Mouse (Mus musculus): ENCODE results near the gene Slx1b. TPM values are rescaled to one million over a fixed set of nuclear protein-coding genes. Genes with fewer than 3 reads are reported as not detected.
"Not testable (repeated sequence)": the region's sequence is repeated elsewhere in the genome, so short reads cannot be mapped to it uniquely, and the experiment has no call there.

The Slx1b gene
- polyA plus RNA-seq (2012; rRNA removed), result 13.2 and 19.5 TPM in 2 replicates

DNA sequence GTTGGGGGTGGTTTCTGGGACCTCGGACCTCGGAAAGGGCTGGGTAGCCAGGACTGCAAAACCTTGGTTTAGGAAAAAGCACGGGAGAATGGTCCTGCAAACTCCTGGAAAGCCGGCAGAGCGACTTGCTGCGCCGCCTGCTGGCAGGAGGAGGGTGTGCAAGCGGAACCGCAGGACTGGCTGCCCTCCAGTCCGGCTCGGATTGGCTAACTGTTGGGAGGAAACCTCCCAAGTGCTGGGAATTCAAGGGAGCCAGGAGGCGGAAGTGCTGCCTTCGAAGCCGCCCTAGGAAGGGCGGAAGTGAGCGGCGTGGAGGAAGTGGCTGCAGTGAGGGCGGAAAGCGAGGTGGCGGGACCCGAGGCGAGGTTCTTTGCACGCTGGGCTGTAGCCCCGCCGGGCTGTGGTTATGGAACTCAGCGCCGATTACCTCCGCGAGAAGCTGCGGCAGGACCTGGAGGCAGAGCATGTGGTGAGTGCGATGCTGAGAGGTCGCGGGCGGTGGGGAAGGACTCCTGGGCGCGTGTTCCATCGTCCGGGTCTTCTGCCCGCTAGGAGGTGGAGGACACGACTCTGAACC is at the start of gene Slx1b:
TSS of gene Slx1b (minus strand) at position 154 of the 577 bp plus-strand sequence.
- Histone ChIP-seq H3K27me3 (ENCODE audit: control insufficient read depth, insufficient read depth, low read length) (no peaks in the 10 kb centered on the region), H3K4me3 (ENCODE audit: extremely low read depth, insufficient read depth, insufficient read length) (peak within 1 kb of the TSS; percentile 93), H3K27ac (ENCODE audit: insufficient read depth, low read length) (peak within 1 kb of the TSS; percentile 97), H3K4me1 (ENCODE audit: control insufficient read depth, insufficient read depth, insufficient read length) (peaks cover 12% of the 10 kb centered on the region), H3K36me3 (ENCODE audit: control insufficient read depth, insufficient read depth, low read length) (peaks cover 25% of the 10 kb centered on the region)
- WGBS, result 1% methylated on average over 40 of the region's 40 CpGs
- TF ChIP-seq CTCF (IDR thresholded peaks at IDR 0.05; ENCODE audit: extremely low read depth, insufficient read depth, insufficient read length, insufficient replicate concordance) (peak; percentile 89), POLR2A (IDR thresholded peaks at IDR 0.05; ENCODE audit: low read depth, low read length) (peak; percentile 6; the same call in 1 of the 2 replicates)
- DNase-seq (ENCODE audit: low read depth in 1 of 2, low spot score in 2 of 2), result peak; percentile 85 to 87

DNA sequence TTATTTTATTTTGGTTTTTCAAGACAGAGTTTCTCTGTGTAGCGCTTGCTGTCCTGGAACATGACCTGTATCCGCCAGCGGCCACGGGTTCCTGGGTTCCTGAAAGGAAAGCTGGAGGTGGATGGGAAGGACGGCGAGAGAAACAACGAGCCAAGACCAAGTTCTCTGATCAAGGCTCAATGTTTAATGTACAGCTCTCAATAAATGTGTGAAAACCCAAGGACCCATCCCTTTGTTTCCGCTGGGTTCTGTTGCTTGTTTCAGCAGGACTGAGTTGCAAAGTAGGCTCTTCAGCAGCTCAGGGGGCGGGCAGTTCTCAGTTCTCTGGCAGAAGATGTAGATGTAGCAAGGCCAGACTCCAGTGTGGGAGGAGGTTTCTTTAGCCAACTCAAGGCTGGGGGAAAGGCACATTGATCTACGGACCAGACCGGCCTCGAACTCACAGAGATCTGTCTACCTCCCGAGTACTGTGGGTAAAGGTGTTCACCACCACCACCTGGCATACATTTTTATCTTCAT is 46.4 kb upstream of the Slx1b start:
- H3K4me3 ChIP-seq (ENCODE audit: extremely low read depth, insufficient read depth, insufficient read length), result no peak overlapping the region
- 93% methylated on average over 13 of the region's 13 CpGs for WGBS

DNA sequence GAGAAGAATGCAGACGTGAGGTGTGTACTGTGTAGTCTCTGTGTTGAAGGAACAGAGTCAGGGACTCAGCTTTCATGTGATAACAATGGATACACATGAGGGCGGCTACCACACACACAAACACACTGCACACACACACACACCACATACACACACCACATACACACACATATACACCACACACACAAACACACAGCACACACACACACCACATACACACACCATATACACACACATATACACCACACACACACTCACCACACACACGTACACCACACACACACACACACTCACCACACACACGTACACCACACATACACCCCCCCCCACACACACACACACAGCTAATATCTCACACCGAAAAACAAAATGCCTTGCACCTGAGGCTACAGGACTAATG is 45.9 kb upstream of the Slx1b start:
- Histone ChIP-seq H3K27ac (ENCODE audit: insufficient read depth, low read length) (no peak overlapping the region), H3K27me3 (ENCODE audit: control insufficient read depth, insufficient read depth, low read length) (no peaks in the 10 kb centered on the region), H3K36me3 (ENCODE audit: control insufficient read depth, insufficient read depth, low read length) (no peaks in the 10 kb centered on the region), H3K4me1 (ENCODE audit: control insufficient read depth, insufficient read depth, insufficient read length) (peaks cover 7% of the 10 kb centered on the region; the same call in 1 of the 2 replicates), H3K4me3 (ENCODE audit: extremely low read depth, insufficient read depth, insufficient read length) (no peak overlapping the region)
- TF ChIP-seq CTCF (IDR thresholded peaks at IDR 0.05; ENCODE audit: extremely low read depth, insufficient read depth, insufficient read length, insufficient replicate concordance) (no peak), POLR2A (IDR thresholded peaks at IDR 0.05; ENCODE audit: low read depth, low read length) (no peak)
- 85% methylated on average over 5 of the region's 5 CpGs for WGBS
- no peak for DNase-seq (ENCODE audit: low read depth in 1 of 2, low spot score in 2 of 2)

More for the DNA sequence above, 46.4 kb upstream of the Slx1b start:
- H3K4me1 ChIP-seq (ENCODE audit: control insufficient read depth, insufficient read depth, insufficient read length), result peaks cover 9% of the 10 kb centered on the region; the same call in 1 of the 2 replicates
- H3K36me3 ChIP-seq (ENCODE audit: control insufficient read depth, insufficient read depth, low read length), result no peaks in the 10 kb centered on the region
- no peaks in the 10 kb centered on the region for H3K27me3 ChIP-seq (ENCODE audit: control insufficient read depth, insufficient read depth, low read length)
- no peak for DNase-seq (ENCODE audit: low read depth in 1 of 2, low spot score in 2 of 2)
- TF ChIP-seq POLR2A (IDR thresholded peaks at IDR 0.05; ENCODE audit: low read depth, low read length) (no peak), CTCF (IDR thresholded peaks at IDR 0.05; ENCODE audit: extremely low read depth, insufficient read depth, insufficient read length, insufficient replicate concordance) (no peak)
- H3K27ac ChIP-seq (ENCODE audit: insufficient read depth, low read length), result no peak overlapping the region

DNA sequence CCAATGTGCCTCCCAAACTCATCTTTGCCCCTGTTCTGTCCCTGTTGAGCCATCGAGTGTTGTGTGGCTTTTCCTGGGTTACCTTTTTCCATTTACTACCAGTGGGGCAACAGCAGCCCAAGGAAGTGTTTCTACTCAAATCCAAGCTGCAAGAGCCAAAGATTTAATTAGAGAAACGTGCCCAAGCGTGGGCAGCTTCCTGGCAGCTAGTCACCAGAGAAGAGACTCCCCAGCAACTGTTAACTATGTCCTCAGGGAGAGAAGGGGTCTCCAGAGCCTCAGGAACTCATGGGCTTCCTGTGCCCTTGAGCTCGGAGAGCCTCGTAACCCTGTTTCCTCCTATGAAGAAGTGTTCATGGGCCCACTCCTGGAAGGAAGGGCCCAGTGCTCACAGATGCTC is 45.4 kb upstream of the Slx1b start:
- H3K27ac ChIP-seq (ENCODE audit: insufficient read depth, low read length), result no peak overlapping the region
- H3K27me3 ChIP-seq (ENCODE audit: control insufficient read depth, insufficient read depth, low read length), result no peaks in the 10 kb centered on the region
- peaks cover 2% of the 10 kb centered on the region; the same call in 1 of the 2 replicates for H3K4me1 ChIP-seq (ENCODE audit: control insufficient read depth, insufficient read depth, insufficient read length)
- TF ChIP-seq POLR2A (IDR thresholded peaks at IDR 0.05; ENCODE audit: low read depth, low read length), result no peak
- no peak for TF ChIP-seq CTCF (IDR thresholded peaks at IDR 0.05; ENCODE audit: extremely low read depth, insufficient read depth, insufficient read length, insufficient replicate concordance)
- H3K36me3 ChIP-seq (ENCODE audit: control insufficient read depth, insufficient read depth, low read length), result no peaks in the 10 kb centered on the region
- H3K4me3 ChIP-seq (ENCODE audit: extremely low read depth, insufficient read depth, insufficient read length), result no peak overlapping the region
- WGBS, result 56% methylated on average over 5 of the region's 5 CpGs
- DNase-seq (ENCODE audit: low read depth in 1 of 2, low spot score in 2 of 2), result no peak

DNA sequence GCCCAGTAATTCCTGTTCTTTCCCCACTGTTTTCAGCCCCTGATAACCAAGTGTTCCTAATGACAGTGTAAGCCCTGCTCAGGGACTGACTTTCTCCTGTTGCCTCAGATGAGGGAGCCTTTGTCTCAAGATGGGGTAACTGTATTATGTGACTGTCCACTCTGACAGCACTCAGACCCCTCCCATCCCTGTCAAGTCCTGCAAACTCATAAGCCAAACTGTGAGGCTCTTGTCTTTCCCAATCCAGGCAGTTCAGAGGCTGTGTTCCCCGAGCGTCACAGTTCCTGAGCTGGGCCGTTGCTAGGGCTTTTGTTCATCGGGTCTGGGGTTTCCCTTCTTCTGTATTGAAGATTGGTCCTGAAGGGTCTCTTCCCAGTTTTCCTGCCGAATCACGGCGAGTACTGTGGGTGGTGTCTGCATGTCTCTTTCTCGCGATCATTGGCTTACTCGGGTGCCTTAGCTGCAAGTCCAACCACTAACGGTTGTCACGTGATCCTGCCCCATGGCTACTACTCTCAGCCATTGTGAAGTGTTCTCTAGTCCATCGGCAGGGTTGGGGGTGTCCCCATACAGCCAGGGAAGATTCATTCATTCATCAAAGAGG is 44.6 kb upstream of the Slx1b start:
- H3K27me3 ChIP-seq (ENCODE audit: control insufficient read depth, insufficient read depth, low read length), result no peaks in the 10 kb centered on the region
- H3K4me1 ChIP-seq (ENCODE audit: control insufficient read depth, insufficient read depth, insufficient read length), result no peaks in the 10 kb centered on the region
- no peaks in the 10 kb centered on the region for H3K36me3 ChIP-seq (ENCODE audit: control insufficient read depth, insufficient read depth, low read length)
- no peak for TF ChIP-seq CTCF (IDR thresholded peaks at IDR 0.05; ENCODE audit: extremely low read depth, insufficient read depth, insufficient read length, insufficient replicate concordance)
- TF ChIP-seq POLR2A (IDR thresholded peaks at IDR 0.05; ENCODE audit: low read depth, low read length), result no peak
- H3K4me3 ChIP-seq (ENCODE audit: extremely low read depth, insufficient read depth, insufficient read length), result no peak overlapping the region
- 93% methylated on average over 13 of the region's 13 CpGs for WGBS
- H3K27ac ChIP-seq (ENCODE audit: insufficient read depth, low read length), result no peak overlapping the region
- DNase-seq (ENCODE audit: low read depth in 1 of 2, low spot score in 2 of 2), result no peak

DNA sequence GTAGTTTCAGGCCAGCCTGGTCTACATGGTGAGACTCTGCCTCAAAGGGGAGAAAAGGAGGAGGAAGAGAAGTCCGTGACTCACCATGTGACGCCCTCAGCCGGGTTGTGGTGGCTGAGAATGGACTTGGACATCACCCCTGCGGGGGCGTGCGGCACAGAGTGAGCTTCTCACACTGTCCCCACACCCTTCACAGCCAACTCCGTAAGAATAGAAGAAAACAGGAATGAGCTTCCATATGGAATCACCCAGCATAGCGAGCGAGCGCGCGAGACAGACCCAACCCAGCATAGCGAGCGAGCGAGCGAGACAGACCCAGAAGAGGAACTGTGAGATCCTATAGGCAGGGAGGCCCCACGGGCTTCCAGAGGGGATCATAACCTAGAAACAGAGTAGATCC is 44.0 kb upstream of the Slx1b start:
- no peaks in the 10 kb centered on the region for H3K27me3 ChIP-seq (ENCODE audit: control insufficient read depth, insufficient read depth, low read length)
- no peak overlapping the region for H3K4me3 ChIP-seq (ENCODE audit: extremely low read depth, insufficient read depth, insufficient read length)
- no peak for TF ChIP-seq CTCF (IDR thresholded peaks at IDR 0.05; ENCODE audit: extremely low read depth, insufficient read depth, insufficient read length, insufficient replicate concordance)
- TF ChIP-seq POLR2A (IDR thresholded peaks at IDR 0.05; ENCODE audit: low read depth, low read length), result no peak
- 88% methylated on average over 17 of the region's 17 CpGs for WGBS
- no peaks in the 10 kb centered on the region for H3K36me3 ChIP-seq (ENCODE audit: control insufficient read depth, insufficient read depth, low read length)
- H3K27ac ChIP-seq (ENCODE audit: insufficient read depth, low read length), result no peak overlapping the region
- no peak for DNase-seq (ENCODE audit: low read depth in 1 of 2, low spot score in 2 of 2)
- no peaks in the 10 kb centered on the region for H3K4me1 ChIP-seq (ENCODE audit: control insufficient read depth, insufficient read depth, insufficient read length)

DNA sequence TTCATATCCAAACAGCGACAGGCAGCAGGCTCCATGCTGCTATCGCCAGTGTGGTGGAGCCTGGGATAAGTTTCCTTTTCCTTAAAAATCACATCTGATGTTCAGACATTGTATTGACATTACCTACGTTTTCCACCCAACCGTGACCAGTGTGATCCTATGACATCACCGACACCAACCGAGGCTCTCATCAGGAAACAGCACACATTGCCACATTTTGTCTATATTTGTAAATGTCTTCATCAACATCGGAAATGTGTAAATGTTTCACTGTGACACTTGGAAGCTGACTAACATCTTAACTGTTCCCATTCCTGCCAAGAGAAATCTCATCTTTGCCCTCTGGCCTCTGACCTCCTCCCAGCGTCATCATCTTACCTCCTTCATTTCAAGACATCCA is 40.5 kb upstream of the Slx1b start:
- Histone ChIP-seq H3K36me3 (ENCODE audit: control insufficient read depth, insufficient read depth, low read length) (no peaks in the 10 kb centered on the region), H3K4me3 (ENCODE audit: extremely low read depth, insufficient read depth, insufficient read length) (no peak overlapping the region), H3K27me3 (ENCODE audit: control insufficient read depth, insufficient read depth, low read length) (no peaks in the 10 kb centered on the region), H3K27ac (ENCODE audit: insufficient read depth, low read length) (no peak overlapping the region), H3K4me1 (ENCODE audit: control insufficient read depth, insufficient read depth, insufficient read length) (no peaks in the 10 kb centered on the region)
- no peak for TF ChIP-seq CTCF (IDR thresholded peaks at IDR 0.05; ENCODE audit: extremely low read depth, insufficient read depth, insufficient read length, insufficient replicate concordance)
- no peak for TF ChIP-seq POLR2A (IDR thresholded peaks at IDR 0.05; ENCODE audit: low read depth, low read length)
- WGBS, result 81% methylated on average over 8 of the region's 8 CpGs
- no peak for DNase-seq (ENCODE audit: low read depth in 1 of 2, low spot score in 2 of 2)

DNA sequence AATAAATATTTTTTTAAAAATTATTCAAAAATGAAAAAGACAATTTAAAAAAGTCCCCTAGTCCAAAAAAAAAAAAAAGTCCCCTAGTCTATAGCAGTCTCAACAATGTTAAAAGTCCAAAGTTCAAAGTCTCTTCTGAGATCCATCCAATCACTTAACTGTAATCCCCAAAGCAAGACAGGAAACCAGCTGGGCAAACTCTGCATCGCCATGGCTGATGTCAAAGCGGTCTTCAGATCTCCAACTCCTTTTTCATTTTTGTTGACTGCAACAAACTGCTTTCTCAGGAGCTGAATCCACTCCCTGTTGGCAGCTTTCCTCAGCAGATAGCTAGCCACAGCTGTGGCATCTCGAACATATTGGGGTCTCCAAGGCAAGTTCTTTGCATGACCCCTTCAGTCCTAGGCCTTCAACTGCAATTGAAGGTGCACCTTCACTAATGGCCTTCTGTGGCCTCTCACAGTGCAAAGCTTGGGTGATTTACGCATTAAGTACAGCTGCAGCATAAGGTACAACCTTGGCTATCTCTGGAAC is 34.7 kb upstream of the Slx1b start:
- H3K27ac ChIP-seq (ENCODE audit: insufficient read depth, low read length); H3K27me3 ChIP-seq (ENCODE audit: control insufficient read depth, insufficient read depth, low read length); H3K4me3 ChIP-seq (ENCODE audit: extremely low read depth, insufficient read depth, insufficient read length); DNase-seq (ENCODE audit: low read depth in 1 of 2, low spot score in 2 of 2); H3K36me3 ChIP-seq (ENCODE audit: control insufficient read depth, insufficient read depth, low read length); H3K4me1 ChIP-seq (ENCODE audit: control insufficient read depth, insufficient read depth, insufficient read length): not testable (repeated sequence)
- WGBS, result 69% methylated on average over 4 of the region's 4 CpGs
